Mouse (Mus musculus) heart, postnatal 0 days (tissue): Measurements from ENCODE around the gene 1190005I06Rik.

ENCODE experiments used
- CTCF ChIP-seq: IDR thresholded peaks from 2 replicates; pipeline ENCODE4 v1.5.1; 2016; ENCODE audit warnings: antibody characterized with exemption, control low read depth, low read depth
- EP300 ChIP-seq: IDR thresholded peaks from 2 replicates; pipeline ENCODE4 v1.6.1; 2016; ENCODE audit warnings: antibody characterized with exemption, low read depth

DNA sequence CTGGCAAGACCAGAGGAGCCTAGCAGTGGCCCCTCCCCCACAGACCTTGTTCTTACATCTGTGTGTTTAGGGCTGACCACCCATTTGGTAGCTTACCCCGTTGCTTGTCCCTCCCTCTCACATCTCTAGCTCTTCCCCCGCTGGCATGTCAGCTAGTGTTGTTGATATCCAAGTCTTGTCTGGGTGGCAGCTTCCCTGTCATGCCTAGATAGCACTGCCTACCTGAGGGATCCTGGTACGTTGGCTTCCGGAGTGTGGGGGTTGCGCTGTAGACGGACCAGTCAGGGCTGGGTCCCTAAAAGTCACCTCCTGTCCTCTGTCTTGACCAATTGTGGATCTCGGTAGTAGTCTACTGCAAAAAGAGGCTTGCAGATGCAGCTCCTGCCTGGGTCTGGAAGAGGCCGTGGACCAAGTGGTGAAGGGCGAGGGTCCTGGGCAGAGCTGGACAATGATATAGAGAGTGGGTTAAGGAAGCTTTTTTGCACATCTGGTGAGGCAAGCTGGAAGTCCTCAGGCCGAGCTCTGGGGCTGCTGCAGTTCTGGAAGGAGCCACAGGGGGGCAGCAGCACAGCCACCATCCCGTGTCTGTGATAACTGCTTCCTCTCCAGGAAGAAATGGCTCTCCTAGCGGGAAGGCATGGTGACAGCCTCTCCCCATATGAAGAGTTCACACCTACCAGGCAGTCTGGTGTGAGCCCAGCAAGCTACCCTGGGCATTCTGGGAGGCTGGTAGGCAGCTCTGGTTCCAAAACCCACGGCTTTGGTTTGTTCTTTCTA lies 77.3 kb downstream of the 1190005I06Rik start:
- no peak for TF ChIP-seq EP300
- peak; percentile 89 for TF ChIP-seq CTCF
